Mouse (Mus musculus): Measurements from ENCODE around the gene Dock9. TPM values are rescaled to one million over a fixed set of nuclear protein-coding genes. Genes with fewer than 3 reads are reported as not detected.

The Dock9 gene
- polyA plus RNA-seq, 1 experiment from 2014 or later: 11.1 TPM

- Histone ChIP-seq H3K4me2 (ENCODE audit: low read length) (no peak overlapping the region), H3K27me3 (ENCODE audit: insufficient read depth, low read length) (no peaks in the 10 kb centered on the region), H3K4me1 (replicated peaks; ENCODE audit: insufficient read depth, low read length) (0 out of 2 replicates have a peak, but pooled peaks cover 1% of the 10 kb centered on the region), H3K36me3 (ENCODE audit: insufficient read depth, low read length) (no peaks in the 10 kb centered on the region), H3K9me3 (replicated peaks; ENCODE audit: low read length) (no peaks in the 10 kb centered on the region; the same call in 1 of the 2 replicates), H3K4me3 (replicated peaks; ENCODE audit: low read depth, low read length) (no peak overlapping the region), H3K27ac (no peak overlapping the region), H3K9ac (ENCODE audit: low read depth, low read length) (no peak overlapping the region)
- no peak for TF ChIP-seq CTCF (IDR thresholded peaks at IDR 0.05; ENCODE audit: low read depth)
- 97% methylated on average over 9 of the region's 9 CpGs for WGBS
- DNase-seq (ENCODE audit: low spot score) (no peak), ATAC-seq (replicated peaks; ENCODE audit: low FRiP score, low read depth) (no peak)
Observed at GRCm38 (mm10) chr14:121665693-121666273, 131.9 kb downstream of the Dock9 start.

- Histone ChIP-seq H3K9me3 (replicated peaks; ENCODE audit: low read length) (no peaks in the 10 kb centered on the region; the same call in 1 of the 2 replicates), H3K4me2 (ENCODE audit: low read length) (no peak overlapping the region), H3K27ac (no peak overlapping the region), H3K4me1 (replicated peaks; ENCODE audit: insufficient read depth, low read length) (peaks cover 11% of the 10 kb centered on the region; the same call in 1 of the 2 replicates), H3K4me3 (replicated peaks; ENCODE audit: low read depth, low read length) (no peak overlapping the region), H3K27me3 (ENCODE audit: insufficient read depth, low read length) (no peaks in the 10 kb centered on the region), H3K9ac (ENCODE audit: low read depth, low read length) (no peak overlapping the region), H3K36me3 (ENCODE audit: insufficient read depth, low read length) (no peaks in the 10 kb centered on the region)
- DNase-seq (ENCODE audit: low spot score) (no peak), ATAC-seq (replicated peaks; ENCODE audit: low FRiP score, low read depth) (peak; percentile 57)
- 86% methylated on average over 1 of the region's 1 CpGs for WGBS
- TF ChIP-seq CTCF (IDR thresholded peaks at IDR 0.05; ENCODE audit: low read depth): no peak; the same call in 1 of the 2 replicates
Observed at GRCm38 (mm10) chr14:121663913-121664312, 133.7 kb downstream of the Dock9 start.

- DNase-seq (ENCODE audit: low spot score) (peak; percentile 51), ATAC-seq (replicated peaks; ENCODE audit: low FRiP score, low read depth) (no peak)
- no peak overlapping the region for H3K4me3 ChIP-seq (replicated peaks; ENCODE audit: low read depth, low read length)
- 0 out of 2 replicates have a peak, but pooled peaks cover 12% of the 10 kb centered on the region for H3K36me3 ChIP-seq (ENCODE audit: insufficient read depth, low read length)
- H3K27me3 ChIP-seq (ENCODE audit: insufficient read depth, low read length): no peaks in the 10 kb centered on the region
- TF ChIP-seq CTCF (IDR thresholded peaks at IDR 0.05; ENCODE audit: low read depth): no peak
- no peak overlapping the region; the same call in 1 of the 2 replicates for H3K27ac ChIP-seq
- H3K9ac ChIP-seq (ENCODE audit: low read depth, low read length): no peak overlapping the region
- WGBS: 26% methylated on average over 8 of the region's 8 CpGs
- H3K4me2 ChIP-seq (ENCODE audit: low read length): no peak overlapping the region
- H3K4me1 ChIP-seq (replicated peaks; ENCODE audit: insufficient read depth, low read length): peaks cover 23% of the 10 kb centered on the region
- no peaks in the 10 kb centered on the region; the same call in 1 of the 2 replicates for H3K9me3 ChIP-seq (replicated peaks; ENCODE audit: low read length)
Observed at GRCm38 (mm10) chr14:121660918-121661317, 136.7 kb downstream of the Dock9 start.

- DNase-seq (ENCODE audit: low spot score) (peak; percentile 33), ATAC-seq (replicated peaks; ENCODE audit: low FRiP score, low read depth) (no peak)
- H3K27me3 ChIP-seq (ENCODE audit: insufficient read depth, low read length): no peaks in the 10 kb centered on the region
- H3K36me3 ChIP-seq (ENCODE audit: insufficient read depth, low read length): 0 out of 2 replicates have a peak, but pooled peaks cover 12% of the 10 kb centered on the region
- no peak for TF ChIP-seq CTCF (IDR thresholded peaks at IDR 0.05; ENCODE audit: low read depth)
- no peak overlapping the region for H3K4me3 ChIP-seq (replicated peaks; ENCODE audit: low read depth, low read length)
- 58% methylated on average over 15 of the region's 15 CpGs for WGBS
- H3K9me3 ChIP-seq (replicated peaks; ENCODE audit: low read length): no peaks in the 10 kb centered on the region; the same call in 1 of the 2 replicates
- no peak overlapping the region for H3K4me2 ChIP-seq (ENCODE audit: low read length)
- 0 out of 2 replicates have a peak overlapping the region, but pooled peaks have one; percentile 15 for H3K27ac ChIP-seq
- no peak overlapping the region for H3K9ac ChIP-seq (ENCODE audit: low read depth, low read length)
- H3K4me1 ChIP-seq (replicated peaks; ENCODE audit: insufficient read depth, low read length): peaks cover 23% of the 10 kb centered on the region
Observed at GRCm38 (mm10) chr14:121660167-121660894, 137.3 kb downstream of the Dock9 start.

- H3K4me2 ChIP-seq (ENCODE audit: low read length): no peak overlapping the region
- H3K9me3 ChIP-seq (replicated peaks; ENCODE audit: low read length): no peaks in the 10 kb centered on the region; the same call in 1 of the 2 replicates
- H3K9ac ChIP-seq (ENCODE audit: low read depth, low read length): no peak overlapping the region
- no peak overlapping the region for H3K4me3 ChIP-seq (replicated peaks; ENCODE audit: low read depth, low read length)
- TF ChIP-seq CTCF (IDR thresholded peaks at IDR 0.05; ENCODE audit: low read depth): no peak
- peak overlapping the region; percentile 15; the same call in 1 of the 2 replicates for H3K27ac ChIP-seq
- DNase-seq (ENCODE audit: low spot score): peak; percentile 85
- 26% methylated on average over 12 of the region's 12 CpGs for WGBS
- ATAC-seq (replicated peaks; ENCODE audit: low FRiP score, low read depth): peak; percentile 86
- peaks cover 23% of the 10 kb centered on the region for H3K4me1 ChIP-seq (replicated peaks; ENCODE audit: insufficient read depth, low read length)
- H3K27me3 ChIP-seq (ENCODE audit: insufficient read depth, low read length): no peaks in the 10 kb centered on the region
- H3K36me3 ChIP-seq (ENCODE audit: insufficient read depth, low read length): 0 out of 2 replicates have a peak, but pooled peaks cover 12% of the 10 kb centered on the region
Observed at GRCm38 (mm10) chr14:121659061-121659824, 138.4 kb downstream of the Dock9 start.

GRCm38 (mm10) chr14:121658537-121658936, 139.1 kb downstream of the Dock9 start:
- Histone ChIP-seq H3K4me2 (ENCODE audit: low read length) (no peak overlapping the region), H3K9me3 (replicated peaks; ENCODE audit: low read length) (no peaks in the 10 kb centered on the region; the same call in 1 of the 2 replicates), H3K4me1 (replicated peaks; ENCODE audit: insufficient read depth, low read length) (peaks cover 23% of the 10 kb centered on the region), H3K27me3 (ENCODE audit: insufficient read depth, low read length) (no peaks in the 10 kb centered on the region), H3K27ac (peak overlapping the region; percentile 15; the same call in 1 of the 2 replicates), H3K9ac (ENCODE audit: low read depth, low read length) (no peak overlapping the region), H3K4me3 (replicated peaks; ENCODE audit: low read depth, low read length) (no peak overlapping the region), H3K36me3 (ENCODE audit: insufficient read depth, low read length) (0 out of 2 replicates have a peak, but pooled peaks cover 12% of the 10 kb centered on the region)
- WGBS: 49% methylated on average over 9 of the region's 9 CpGs
- ATAC-seq (replicated peaks; ENCODE audit: low FRiP score, low read depth) (peak; percentile 42; the same call in 1 of the 2 replicates), DNase-seq (ENCODE audit: low spot score) (peak; percentile 46)
- no peak for TF ChIP-seq CTCF (IDR thresholded peaks at IDR 0.05; ENCODE audit: low read depth)

All from kidney, postnatal 0 days (tissue).